Mouse (Mus musculus): Measurements from ENCODE around the gene Prpf19.

Prpf19 gene

GRCm38 (mm10) chr19:10892201-10892600, 2.8 kb upstream of the Prpf19 start:
- CTCF ChIA-PET, result interaction anchor here (1.2 kb wide), 1 partner anchor 12 kb away, joined by 7 read pairs; no protein-coding TSS in a partner anchor

- CTCF ChIA-PET, result no interaction called here
These were observed 677 bp downstream of the Prpf19 start for GRCm38 (mm10) chr19:10895708-10896107.

- CTCF ChIA-PET, result no interaction called here
These were observed 1.8 kb downstream of the Prpf19 start for GRCm38 (mm10) chr19:10896849-10897248.

- CTCF ChIA-PET, result no interaction called here
These were observed 2.5 kb downstream of the Prpf19 start for GRCm38 (mm10) chr19:10897491-10897890.

- CTCF ChIA-PET, result no interaction called here
These were observed 5.3 kb downstream of the Prpf19 start for GRCm38 (mm10) chr19:10900315-10900714.

GRCm38 (mm10) chr19:10901046-10901445, 6.0 kb downstream of the Prpf19 start:
- CTCF ChIA-PET, result no interaction called here

GRCm38 (mm10) chr19:10904512-10904911, 9.5 kb downstream of the Prpf19 start:
- CTCF ChIA-PET, result no interaction called here

- CTCF ChIA-PET, result no interaction called here
These were observed 10.1 kb downstream of the Prpf19 start for GRCm38 (mm10) chr19:10904927-10905727.

- CTCF ChIA-PET, result no interaction called here
These were observed 10.6 kb downstream of the Prpf19 start for GRCm38 (mm10) chr19:10905728-10906000.

- CTCF ChIA-PET, result interaction anchor here (0.6 kb wide), 1 partner anchor 18 kb away, joined by 13 read pairs; no protein-coding TSS in a partner anchor
These were observed 12.9 kb downstream of the Prpf19 start for GRCm38 (mm10) chr19:10907891-10908290.

GRCm38 (mm10) chr19:10909087-10909721, 14.2 kb downstream of the Prpf19 start:
- CTCF ChIA-PET, result interaction anchor here (1.2 kb wide), 1 partner anchor 35 kb away, joined by 5 read pairs; no protein-coding TSS in a partner anchor

GRCm38 (mm10) chr19:10914291-10914690, 19.3 kb downstream of the Prpf19 start:
- CTCF ChIA-PET, result interaction anchor here (0.6 kb wide), 1 partner anchor 391 kb away, joined by 3 read pairs; no protein-coding TSS in a partner anchor

- CTCF ChIA-PET, result interaction anchor here (0.6 kb wide), 2 partner anchors 9 to 392 kb away, joined by 3 read pairs; no protein-coding TSS in a partner anchor
These were observed 19.8 kb downstream of the Prpf19 start for GRCm38 (mm10) chr19:10914870-10915269.

- CTCF ChIA-PET, result interaction anchor here (0.9 kb wide), 1 partner anchor 25 kb away, joined by 4 read pairs; no protein-coding TSS in a partner anchor
These were observed 21.5 kb downstream of the Prpf19 start for GRCm38 (mm10) chr19:10916506-10916905.

- CTCF ChIA-PET, result no interaction called here
These were observed 23.4 kb downstream of the Prpf19 start for GRCm38 (mm10) chr19:10918321-10918991.

- CTCF ChIA-PET, result no interaction called here
These were observed 25.5 kb downstream of the Prpf19 start, which contains the start of gene Zp1 for GRCm38 (mm10) chr19:10920532-10920931. Zp1 (minus strand) TSS chr19:10920632.

- CTCF ChIA-PET, result no interaction called here
These were observed 26.0 kb downstream of the Prpf19 start for GRCm38 (mm10) chr19:10921058-10921457.

GRCm38 (mm10) chr19:10924220-10924619, 29.2 kb downstream of the Prpf19 start:
- CTCF ChIA-PET, result no interaction called here

- CTCF ChIA-PET, result no interaction called here
These were observed 31.1 kb downstream of the Prpf19 start for GRCm38 (mm10) chr19:10926123-10926621.

- CTCF ChIA-PET, result no interaction called here
These were observed 31.6 kb downstream of the Prpf19 start for GRCm38 (mm10) chr19:10926666-10927065.

- CTCF ChIA-PET, result no interaction called here
These were observed 35.6 kb downstream of the Prpf19 start for GRCm38 (mm10) chr19:10930641-10931040.

- CTCF ChIA-PET, result no interaction called here
These were observed 40.0 kb downstream of the Prpf19 start for GRCm38 (mm10) chr19:10935029-10935428.

All from spleen, embryonic (tissue).